Mouse (Mus musculus) testis, adult 2 months (tissue): ENCODE data around the gene Gm3854. TPM values are rescaled to one million over a fixed set of nuclear protein-coding genes. Genes with fewer than 3 reads are reported as not detected.
A peak's percentile ranks its signal among the peaks of the same experiment; 100 is the strongest.

Source experiments
- H3K27ac ChIP-seq: fragments of 200-500 bp; 2 replicates; pipeline ENCODE4 v1.5.1; 2012; ENCODE audit warnings: low read depth, low read length; ENCODE audit not compliant: control insufficient read depth, insufficient read depth
- H3K27me3 ChIP-seq: fragments of 200-500 bp; 2 replicates; pipeline ENCODE4 v1.6.1; 2012; ENCODE audit warnings: mild to moderate bottlenecking, low read length, moderate library complexity; ENCODE audit not compliant: control insufficient read depth, insufficient read depth
- H3K36me3 ChIP-seq: fragments of 200-500 bp; 2 replicates; pipeline ENCODE4 v1.6.1; 2012; ENCODE audit warnings: mild to moderate bottlenecking, low read length; ENCODE audit not compliant: control insufficient read depth, insufficient read depth
- H3K4me1 ChIP-seq: fragments of 200-500 bp; 2 replicates; pipeline ENCODE4 v1.6.1; 2012; ENCODE audit warnings: low read length; ENCODE audit not compliant: control insufficient read depth, insufficient read depth
- H3K4me3 ChIP-seq: fragments of 200-500 bp; 2 replicates; pipeline ENCODE4 v1.5.1; 2012; ENCODE audit warnings: low read depth, mild to moderate bottlenecking, low read length, moderate library complexity, mixed read lengths; ENCODE audit not compliant: control insufficient read depth
- CTCF ChIP-seq: fragments of 200-500 bp; IDR thresholded peaks from 2 replicates; pipeline ENCODE4 v1.5.1; 2012; ENCODE audit warnings: low read depth, mild to moderate bottlenecking, inconsistent platforms, low read length, moderate library complexity; ENCODE audit not compliant: control insufficient read depth, insufficient read depth, insufficient replicate concordance
- POLR2A ChIP-seq: fragments of 200-500 bp; IDR thresholded peaks from 2 replicates; pipeline ENCODE4 v1.6.1; 2012; ENCODE audit warnings: low read depth, mild to moderate bottlenecking, inconsistent platforms, low read length, moderate library complexity; ENCODE audit not compliant: control insufficient read depth
- polyA plus RNA-seq: library from polyadenylated mRNA; depleted of rRNA; stranded (reverse); fragments of >200 nt; gene quantifications from 2 replicates; pipeline ENCODE4 v1.2.3, GENCODE M21; 2012; rRNA removed

The Gm3854 gene
- polyA plus RNA-seq, 1 experiment: 1.1 TPM

DNA sequence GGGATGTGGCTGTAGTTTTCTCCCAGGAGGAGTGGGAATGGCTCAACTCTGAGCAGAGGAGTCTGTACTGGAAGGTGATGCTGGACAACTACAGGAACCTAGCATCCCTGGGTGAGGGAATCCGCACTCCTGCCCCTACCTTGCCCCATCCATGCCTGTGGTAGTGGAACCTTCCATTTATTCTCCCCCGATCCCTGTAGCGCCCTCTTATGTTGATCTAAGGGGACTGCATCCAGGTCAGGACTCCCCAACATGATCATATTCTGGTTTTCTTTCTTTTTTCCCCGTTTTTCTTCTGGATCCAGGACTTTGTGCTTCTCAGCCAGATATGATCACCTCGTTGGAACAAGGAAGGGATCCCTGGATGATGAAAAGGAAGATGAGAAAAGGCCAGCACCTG is 45.9 kb downstream of the Gm3854 start:
- H3K27me3 ChIP-seq: no peaks in the 10 kb centered on the region
- H3K4me3 ChIP-seq: no peak overlapping the region
- H3K27ac ChIP-seq: no peak overlapping the region
- TF ChIP-seq POLR2A (no peak), CTCF (no peak)
- H3K36me3 ChIP-seq: no peaks in the 10 kb centered on the region; the same call in 1 of the 2 replicates
- no peaks in the 10 kb centered on the region for H3K4me1 ChIP-seq

DNA sequence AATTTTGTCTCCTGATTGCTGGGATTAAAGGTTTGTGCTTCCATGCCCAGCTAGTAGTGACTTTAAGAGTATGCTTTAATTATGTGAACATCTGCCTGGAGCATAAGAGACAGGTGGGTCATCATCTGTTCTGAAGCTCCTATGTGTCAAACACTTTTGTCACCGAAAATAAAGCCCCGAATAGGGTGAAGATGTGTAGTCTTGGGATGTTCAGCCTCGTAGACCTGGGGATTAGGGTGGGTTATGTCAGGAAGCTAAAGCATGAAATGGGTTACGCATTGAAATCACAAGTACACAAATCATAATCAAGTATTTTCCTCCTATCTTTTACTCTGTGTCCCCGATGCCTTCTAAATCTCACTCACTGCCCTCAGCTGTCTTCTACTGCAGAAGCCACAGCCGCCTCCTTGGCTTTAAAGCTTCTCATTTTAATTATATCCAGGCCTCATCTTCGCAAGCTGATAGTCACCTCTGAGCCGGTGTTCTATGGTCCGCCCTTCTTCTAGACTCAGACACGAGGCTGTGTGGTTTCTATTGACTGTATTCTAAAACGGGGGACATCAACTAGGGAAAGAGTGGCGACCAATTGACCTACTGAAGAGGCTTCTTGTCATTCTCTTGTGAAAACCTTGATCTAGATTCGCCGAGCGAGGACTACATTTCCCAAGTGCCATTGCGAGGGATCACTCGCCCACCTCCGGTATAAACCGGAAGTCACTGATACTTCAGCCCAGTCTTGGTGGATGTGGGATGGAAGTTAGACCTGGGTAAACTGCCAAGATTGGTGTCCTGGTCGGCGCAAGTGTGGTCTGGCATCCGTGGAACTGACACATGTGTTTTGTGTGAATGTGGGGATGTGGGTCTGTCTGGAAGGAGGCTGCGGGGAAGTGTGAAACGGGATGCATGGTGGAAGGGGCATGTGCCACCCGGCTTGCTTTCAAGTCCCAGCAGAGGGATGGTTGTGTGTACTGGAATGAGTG is 54.7 kb downstream of the Gm3854 start, which contains the start of gene Smim17:
Gene Smim17 (plus strand): TSS at position 720 of the 980 bp plus-strand sequence.
- Histone ChIP-seq H3K4me3 (peak within 1 kb of the TSS; percentile 97), H3K27ac (peak within 1 kb of the TSS; percentile 69), H3K36me3 (no peaks in the 10 kb centered on the region), H3K4me1 (peaks cover 3% of the 10 kb centered on the region), H3K27me3 (no peaks in the 10 kb centered on the region)
- TF ChIP-seq CTCF (no peak), POLR2A (peak; percentile 20; the same call in 1 of the 2 replicates)

Other genes with a start within 250 kb of the Gm3854 start
- 41.0 and 45.8 TPM in 2 replicates for gene Zfp787, start 187.8 kb upstream of the Gm3854 start, polyA plus RNA-seq
- gene Zfp444, start 171.5 kb upstream of the Gm3854 start, polyA plus RNA-seq: 20.3 and 21.6 TPM in 2 replicates
- gene Galp, start 146.7 kb upstream of the Gm3854 start, polyA plus RNA-seq: not detected in 2 replicates
- gene Zscan5b, start 121.5 kb upstream of the Gm3854 start, polyA plus RNA-seq: 2.5 and 2.6 TPM in 2 replicates
- 0.35 and 0.46 TPM in 2 replicates for gene Epp13, start 91.0 kb upstream of the Gm3854 start, polyA plus RNA-seq
- 2.6 and 3.1 TPM in 2 replicates for gene Zfp667, start 57.2 kb upstream of the Gm3854 start, polyA plus RNA-seq
- gene Zfp583, start 12.5 kb upstream of the Gm3854 start, polyA plus RNA-seq: 1.2 and 1.7 TPM in 2 replicates
- 2.5 and 2.8 TPM in 2 replicates for gene Zfp78, start 19.5 kb downstream of the Gm3854 start, polyA plus RNA-seq
- gene Zfp28, start 39.5 kb downstream of the Gm3854 start, polyA plus RNA-seq: 2.6 and 2.9 TPM in 2 replicates
- gene Smim17, start 55.0 kb downstream of the Gm3854 start, polyA plus RNA-seq: 0.61 and 1.2 TPM in 2 replicates
- gene Gm20715, start 66.5 kb downstream of the Gm3854 start, polyA plus RNA-seq: 1.7 and 2.4 TPM in 2 replicates
- 2.5 and 3.0 TPM in 2 replicates for gene Olfr1344, start 94.9 kb downstream of the Gm3854 start, polyA plus RNA-seq
- gene Olfr1336, start 112.4 kb downstream of the Gm3854 start, polyA plus RNA-seq: 1.2 and 1.6 TPM in 2 replicates
- gene Olfr1346, start 123.3 kb downstream of the Gm3854 start, polyA plus RNA-seq: 0.46 and 0.63 TPM in 2 replicates
- 0.16 and 0.20 TPM in 2 replicates for gene Olfr5, start 143.2 kb downstream of the Gm3854 start, polyA plus RNA-seq
- 0.11 TPM in 1 of 2 replicates, not detected in the other for gene Olfr1347, start 156.0 kb downstream of the Gm3854 start, polyA plus RNA-seq
- gene Olfr1348, start 165.0 kb downstream of the Gm3854 start, polyA plus RNA-seq: not detected in 2 replicates
- gene Olfr1349, start 179.2 kb downstream of the Gm3854 start, polyA plus RNA-seq: 0.79 and 0.86 TPM in 2 replicates
- gene Olfr1350, start 221.1 kb downstream of the Gm3854 start, polyA plus RNA-seq: 0.12 TPM in 1 of 2 replicates, not detected in the other